Mouse (Mus musculus): Measurements from ENCODE around the gene Hes6. TPM values are rescaled to one million over a fixed set of nuclear protein-coding genes. Genes with fewer than 3 reads are reported as not detected.

Hes6 gene
- polyA plus RNA-seq, 1 experiment from 2014 or later, result 10.1 TPM

Other genes with a start within 250 kb of the Hes6 start
- gene Ramp1, start 234.2 kb downstream of the Hes6 start, polyA plus RNA-seq (2018), result 1.4 to 9.6 TPM (median 1.5 TPM) in 3 replicates
- gene Ube2f, start 163.7 kb downstream of the Hes6 start, polyA plus RNA-seq (2018), result 70.3 to 99.4 TPM (median 73.8 TPM) in 3 replicates
- 58.6 to 82.9 TPM (median 66.5 TPM) in 3 replicates for gene Scly, start 115.7 kb downstream of the Hes6 start, polyA plus RNA-seq (2018)
- gene Espnl, start 92.0 kb downstream of the Hes6 start, polyA plus RNA-seq (2018), result not detected in 3 replicates
- not detected in 3 replicates for gene Klhl30, start 63.0 kb downstream of the Hes6 start, polyA plus RNA-seq (2018)
- gene Erfe, start 47.6 kb downstream of the Hes6 start, polyA plus RNA-seq (2018), result not detected in 3 replicates
- gene Ilkap, start 15.2 kb downstream of the Hes6 start, polyA plus RNA-seq (2018), result 31.1 to 39.6 TPM (median 37.3 TPM) in 3 replicates
- 0.40 to 0.49 TPM (median 0.47 TPM) in 3 replicates for gene Per2, start 45.3 kb upstream of the Hes6 start, polyA plus RNA-seq (2018)
- 2.7 to 4.3 TPM (median 3.1 TPM) in 3 replicates for gene Traf3ip1, start 80.6 kb upstream of the Hes6 start, polyA plus RNA-seq (2018)
- 2.5 to 4.2 TPM (median 2.9 TPM) in 3 replicates for gene Asb1, start 126.5 kb upstream of the Hes6 start, polyA plus RNA-seq (2018)